Mouse (Mus musculus) retina, adult 2 months (tissue): ENCODE results near the gene Olfr612.
"Not testable (repeated sequence)": the region's sequence is repeated elsewhere in the genome, so short reads cannot be mapped to it uniquely, and the experiment has no call there.

ENCODE experiments used
- DNase-seq: peaks from one replicate; pipeline ENCODE4 v3.0.0-alpha.2; 2012; ENCODE audit warnings: low read depth, low spot score

Olfr612 gene

DNA sequence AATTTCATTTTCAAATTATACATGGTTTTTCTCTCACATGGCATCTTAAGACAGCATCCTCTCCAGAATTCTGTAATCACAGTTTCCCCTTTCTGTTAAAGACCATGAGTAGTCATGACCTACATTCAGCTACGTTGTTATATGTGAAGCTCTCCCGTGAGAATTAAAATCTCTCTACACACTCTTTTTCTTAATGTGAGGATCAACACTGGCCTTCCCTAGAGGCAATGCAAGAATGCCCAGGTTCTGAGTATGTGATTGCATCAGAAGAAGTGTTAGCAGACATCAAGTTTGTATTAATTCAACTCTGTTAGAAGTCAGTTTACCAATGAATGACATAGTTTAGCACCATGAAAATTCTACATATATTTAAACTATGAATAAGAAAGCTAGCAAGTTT lies at the start of gene Olfr612:
Olfr612 (minus strand) TSS at position 101 of the 400 bp plus-strand sequence.
- not testable (repeated sequence) for DNase-seq

DNA sequence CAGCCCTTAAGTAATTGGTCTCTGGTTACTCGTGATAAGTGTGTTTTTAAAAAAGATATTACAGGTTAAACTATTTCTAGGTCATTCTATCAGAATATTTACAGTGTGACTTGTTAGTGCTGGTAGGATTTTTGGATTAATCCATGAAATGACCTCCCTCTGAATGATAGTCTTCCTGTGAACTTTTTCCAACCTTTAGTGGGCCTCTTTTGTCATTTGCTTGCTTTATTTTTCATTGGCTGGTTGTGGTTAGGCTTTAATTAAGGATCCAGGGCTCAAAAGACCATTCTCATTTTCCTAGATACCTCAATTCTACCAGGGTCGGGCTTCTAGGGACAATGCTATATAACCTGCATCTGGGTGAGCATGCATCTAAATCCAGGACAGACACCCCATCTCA lies 47.3 kb upstream of the Olfr612 start, which contains the start of gene Olfr618:
Olfr618 (plus strand) TSS at position 301 of the 400 bp plus-strand sequence.
- no peak for DNase-seq

- DNase-seq, result no peak
These were observed 30.2 kb upstream of the Olfr612 start, which contains the start of gene Olfr617 for GRCm38 (mm10) chr7:103572761-103573160. TSS of gene Olfr617 (plus strand) at chr7:103573061.

DNA sequence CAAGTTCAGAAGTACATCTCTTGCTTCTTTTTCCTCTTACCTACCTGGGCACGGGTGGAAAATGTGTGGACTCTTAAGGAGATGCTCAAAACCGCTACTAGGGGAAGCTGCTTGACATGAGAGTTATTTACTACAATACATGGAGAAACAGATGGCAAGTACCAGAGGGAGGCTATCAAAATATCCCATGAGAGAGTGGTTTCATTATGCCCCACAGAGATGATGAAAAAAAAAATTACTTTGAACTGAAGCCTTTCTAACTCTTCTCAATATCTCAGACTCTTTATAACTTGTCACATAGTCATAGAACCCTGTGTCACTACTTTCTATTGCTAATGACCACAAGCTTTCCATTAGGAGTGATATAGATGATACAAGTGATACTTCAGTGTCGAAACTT lies 26.5 kb upstream of the Olfr612 start, which contains the start of gene Olfr616:
Olfr616 (minus strand) TSS at position 101 of the 400 bp plus-strand sequence.
- no peak for DNase-seq

DNA sequence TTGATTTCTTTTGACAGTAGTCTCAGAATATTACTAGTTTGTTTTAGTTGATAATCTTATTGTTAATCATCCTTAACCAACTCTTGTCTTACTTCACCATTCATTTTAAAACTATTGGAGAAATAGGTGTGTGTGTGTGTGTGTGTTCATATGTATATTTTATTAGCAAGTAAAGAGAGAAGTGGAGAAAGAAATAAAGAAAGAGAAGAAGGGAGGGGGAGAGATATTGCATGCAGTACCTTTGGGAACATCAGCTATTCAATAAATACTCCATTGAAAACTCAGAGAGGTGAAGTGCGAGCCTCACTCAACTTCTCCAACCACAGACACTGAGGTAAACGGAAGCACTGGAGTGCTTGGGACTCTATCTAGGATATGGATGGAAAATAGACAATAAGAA lies 13.3 kb upstream of the Olfr612 start, which contains the start of gene Olfr615:
Olfr615 (plus strand) TSS at position 301 of the 400 bp plus-strand sequence.
- DNase-seq, result no peak

DNA sequence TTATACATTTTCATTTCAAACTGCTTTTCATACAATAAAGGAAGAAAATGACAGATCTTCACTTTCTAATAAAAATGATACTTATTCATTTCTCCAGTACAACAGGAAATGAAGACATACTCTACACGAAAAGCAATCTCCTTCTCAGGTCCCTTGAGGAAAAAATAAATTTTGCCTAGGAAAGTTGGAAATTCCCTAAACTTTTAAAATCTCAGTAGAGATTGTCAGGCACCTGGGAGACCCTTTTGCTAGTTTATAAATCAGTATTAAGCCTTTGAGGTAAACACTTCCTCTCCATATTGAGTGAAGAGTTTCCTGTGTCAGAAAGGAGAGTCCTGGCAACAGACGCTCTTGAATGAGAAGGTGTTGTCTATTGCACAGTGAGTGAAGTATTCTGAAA lies 5.3 kb upstream of the Olfr612 start, which contains the start of gene Olfr613:
Olfr613 (plus strand) TSS at position 301 of the 400 bp plus-strand sequence.
- no peak for DNase-seq

DNA sequence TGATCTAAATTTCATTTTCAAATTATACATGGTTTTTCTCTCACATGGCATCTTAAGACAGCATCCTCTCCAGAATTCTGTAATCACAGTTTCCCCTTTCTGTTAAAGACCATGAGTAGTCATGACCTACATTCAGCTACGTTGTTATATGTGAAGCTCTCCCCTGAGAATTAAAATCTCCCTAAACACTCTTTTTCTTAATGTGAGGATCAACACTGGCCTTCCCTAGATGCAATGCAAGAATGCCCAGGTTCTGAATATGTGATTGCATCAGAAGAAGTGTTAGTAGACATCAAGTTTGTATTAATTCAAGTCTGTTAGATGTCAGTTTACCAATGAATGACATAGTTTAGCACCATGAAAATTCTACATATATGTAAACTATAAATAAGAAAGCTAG lies 21.8 kb downstream of the Olfr612 start, which contains the start of gene Olfr611:
Olfr611 (minus strand) TSS at position 101 of the 400 bp plus-strand sequence.
- DNase-seq, result not testable (repeated sequence)

GRCm38 (mm10) chr7:103512022-103512421 lies 30.5 kb downstream of the Olfr612 start, which contains the start of gene Olfr610:
TSS of gene Olfr610 (minus strand) at chr7:103512122.
- no peak for DNase-seq

DNA sequence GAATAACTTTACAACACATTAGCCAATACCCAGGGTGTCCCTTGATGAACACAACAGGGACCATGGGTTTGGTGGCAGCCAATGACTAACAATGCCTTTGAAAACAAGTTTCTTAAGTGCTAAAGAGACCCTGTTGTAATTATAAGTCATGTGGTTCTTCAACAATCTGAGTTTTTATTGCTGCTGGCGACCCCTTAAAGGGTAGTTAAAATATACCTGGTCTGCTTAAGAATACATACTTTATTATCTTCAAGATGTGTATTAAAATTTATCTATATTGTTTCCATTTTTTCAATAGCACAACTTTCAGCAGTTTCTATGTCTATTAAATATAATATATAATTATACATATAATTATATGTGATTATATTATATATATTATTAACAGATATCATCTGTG lies 44.6 kb downstream of the Olfr612 start, which contains the start of gene Olfr609:
Olfr609 (minus strand) TSS at position 101 of the 400 bp plus-strand sequence.
- no peak for DNase-seq
